Mouse (Mus musculus) hematopoietic stem cell, adult 5-6 weeks (primary cell): ENCODE data around the gene Zfp87. TPM values are rescaled to one million over a fixed set of nuclear protein-coding genes. Genes with fewer than 3 reads are reported as not detected.

Experiments
- total RNA-seq: library from RNA; stranded (forward); fragments of 172-1452, 232-1000 nt; gene quantifications from 2 replicates; pipeline ENCODE4 v1.2.3, GENCODE M21; 2017

Zfp87 gene
- total RNA-seq, 1 experiment from 2014 or later, result 27.1 TPM

Other genes with a start within 250 kb of the Zfp87 start
- 3.6 and 5.8 TPM in 2 replicates for gene Zfp458, start 247.7 kb downstream of the Zfp87 start, total RNA-seq
- gene Zfp457, start 219.7 kb downstream of the Zfp87 start, total RNA-seq, result 1.5 TPM in 1 of 2 replicates, not detected in the other
- gene Zfp595, start 193.6 kb downstream of the Zfp87 start, total RNA-seq, result 10.0 and 10.1 TPM in 2 replicates
- gene Gm28044, start 165.6 kb downstream of the Zfp87 start, total RNA-seq, result 7.3 and 13.3 TPM in 2 replicates
- 8.2 and 11.0 TPM in 2 replicates for gene Zfp953, start 165.6 kb downstream of the Zfp87 start, total RNA-seq
- gene Gm28041, start 150.4 kb downstream of the Zfp87 start, total RNA-seq, result 3.2 and 3.8 TPM in 2 replicates
- 5.9 and 6.1 TPM in 2 replicates for gene Zfp456, start 150.4 kb downstream of the Zfp87 start, total RNA-seq
- 7.4 and 13.6 TPM in 2 replicates for gene Zfp429, start 126.4 kb downstream of the Zfp87 start, total RNA-seq
- gene Zfp459, start 104.8 kb downstream of the Zfp87 start, total RNA-seq, result 3.0 and 16.1 TPM in 2 replicates
- 19.6 and 21.8 TPM in 2 replicates for gene Zfp874a, start 74.6 kb downstream of the Zfp87 start, total RNA-seq
- 9.2 and 14.7 TPM in 2 replicates for gene Zfp874b, start 41.9 kb downstream of the Zfp87 start, total RNA-seq
- 9.8 and 22.2 TPM in 2 replicates for gene Zfp58, start 25.6 kb downstream of the Zfp87 start, total RNA-seq
- gene Gm26965, start within 50 bp of the Zfp87 start, total RNA-seq, result not detected in 2 replicates
- 13.8 and 34.3 TPM in 2 replicates for gene Zfp748, start 27.7 kb upstream of the Zfp87 start, total RNA-seq
- gene Zfp729b, start 83.5 kb upstream of the Zfp87 start, total RNA-seq, result 23.4 and 31.7 TPM in 2 replicates
- not detected in 2 replicates for gene Gm49345, start 111.6 kb upstream of the Zfp87 start, total RNA-seq
- 17.4 and 21.3 TPM in 2 replicates for gene Zfp729a, start 111.6 kb upstream of the Zfp87 start, total RNA-seq
- gene Zfp738, start 160.9 kb upstream of the Zfp87 start, total RNA-seq, result 32.5 and 35.5 TPM in 2 replicates
- 23.2 and 29.6 TPM in 2 replicates for gene Zfp65, start 203.0 kb upstream of the Zfp87 start, total RNA-seq
- 8.0 and 13.4 TPM in 2 replicates for gene Zfp85, start 229.1 kb upstream of the Zfp87 start, total RNA-seq